Mouse (Mus musculus): ENCODE data around the gene Rfx5.

GRCm38 (mm10) chr3:95005651-95006050, 51.8 kb downstream of the Rfx5 start:
- TF ChIP-seq CTCF (IDR thresholded peaks at IDR 0.05; ENCODE audit: borderline replicate concordance, control insufficient read depth, extremely low read depth, insufficient read depth, low read length, poor library complexity) = no peak
- TF ChIP-seq POLR2A (IDR thresholded peaks at IDR 0.05; ENCODE audit: control insufficient read depth, extremely low read depth, insufficient read depth, low read length, poor library complexity) = no peak
